Mouse (Mus musculus) stomach, postnatal 0 days (tissue): ENCODE measurements around the gene Tmem102. TPM values are rescaled to one million over a fixed set of nuclear protein-coding genes. Genes with fewer than 3 reads are reported as not detected.

Source experiments
- ATAC-seq: fragments of 200-750 bp; cut with Nextera tagmentation; 2 replicates; pipeline ENCODE4 v1.8.0; 2017; ENCODE audit not compliant: low FRiP score, low TSS enrichment
- DNase-seq: peaks from one replicate; pipeline ENCODE4 v3.0.0-alpha.2; 2016; ENCODE audit warnings: low spot score
- H3K27ac ChIP-seq: fragments of 300-500 bp; sonication (generic); replicated peaks from 2 replicates; pipeline ENCODE4 v1.5.1; 2014; ENCODE audit warnings: mild to moderate bottlenecking, control low read depth
- H3K27me3 ChIP-seq: fragments of 300-500 bp; sonication (generic); 2 replicates; pipeline ENCODE4 v1.6.1; 2014; ENCODE audit warnings: low read length; ENCODE audit not compliant: control insufficient read depth, insufficient read depth
- H3K36me3 ChIP-seq: fragments of 300-500 bp; sonication (generic); 2 replicates; pipeline ENCODE4 v1.6.1; 2014; ENCODE audit warnings: low read length, mixed read lengths; ENCODE audit not compliant: control insufficient read depth, insufficient read depth
- H3K4me1 ChIP-seq: fragments of 300-500 bp; sonication (generic); replicated peaks from 2 replicates; pipeline ENCODE4 v1.6.1; 2014; ENCODE audit warnings: antibody characterized with exemption; ENCODE audit not compliant: control insufficient read depth, insufficient read depth
- H3K4me2 ChIP-seq: fragments of 300-500 bp; sonication (generic); replicated peaks from 2 replicates; pipeline ENCODE4 v1.6.1; 2014; ENCODE audit warnings: low read depth, mild to moderate bottlenecking, control low read depth, moderate library complexity
- H3K4me3 ChIP-seq: fragments of 300-500 bp; sonication (generic); 2 replicates; pipeline ENCODE4 v1.5.1; 2014; ENCODE audit warnings: low read depth, low read length, control low read depth
- H3K9ac ChIP-seq: fragments of 300-500 bp; sonication (generic); 2 replicates; pipeline ENCODE4 v1.6.1; 2014; ENCODE audit warnings: mild to moderate bottlenecking, low read length, control low read depth, mixed read lengths
- H3K9me3 ChIP-seq: fragments of 300-500 bp; sonication (generic); 2 replicates; pipeline ENCODE4 v1.6.1; 2016; ENCODE audit warnings: low read length; ENCODE audit not compliant: control insufficient read depth
- CTCF ChIP-seq: IDR thresholded peaks from 2 replicates; pipeline ENCODE4 v1.5.1; 2016; ENCODE audit warnings: antibody characterized with exemption, low read depth, mild to moderate bottlenecking, moderate library complexity
- EP300 ChIP-seq: optimal IDR thresholded peaks from 2 replicates; pipeline ENCODE3; 2016; ENCODE audit warnings: antibody characterized with exemption
- WGBS: fragments of 180-500 bp; shearing (Covaris S2); extraction: QIAGEN DNeasy Blood & Tissue Kit; methylation state at CpG from one replicate; pipeline ENCODE4 v1.1.7; 2014; 5-methylcytosine and 5-hydroxymethylcytosine counted together
- polyA plus RNA-seq: library from polyadenylated mRNA; unstranded; fragments of >200 nt; fragmentation: Nextera tagmentation; extraction: Ambion mirVana; gene quantifications from 2 replicates; pipeline ENCODE4 v1.2.1, GENCODE M21; 2015

Gene Tmem102
- polyA plus RNA-seq, 1 experiment from 2014 or later = 28.4 TPM

DNA sequence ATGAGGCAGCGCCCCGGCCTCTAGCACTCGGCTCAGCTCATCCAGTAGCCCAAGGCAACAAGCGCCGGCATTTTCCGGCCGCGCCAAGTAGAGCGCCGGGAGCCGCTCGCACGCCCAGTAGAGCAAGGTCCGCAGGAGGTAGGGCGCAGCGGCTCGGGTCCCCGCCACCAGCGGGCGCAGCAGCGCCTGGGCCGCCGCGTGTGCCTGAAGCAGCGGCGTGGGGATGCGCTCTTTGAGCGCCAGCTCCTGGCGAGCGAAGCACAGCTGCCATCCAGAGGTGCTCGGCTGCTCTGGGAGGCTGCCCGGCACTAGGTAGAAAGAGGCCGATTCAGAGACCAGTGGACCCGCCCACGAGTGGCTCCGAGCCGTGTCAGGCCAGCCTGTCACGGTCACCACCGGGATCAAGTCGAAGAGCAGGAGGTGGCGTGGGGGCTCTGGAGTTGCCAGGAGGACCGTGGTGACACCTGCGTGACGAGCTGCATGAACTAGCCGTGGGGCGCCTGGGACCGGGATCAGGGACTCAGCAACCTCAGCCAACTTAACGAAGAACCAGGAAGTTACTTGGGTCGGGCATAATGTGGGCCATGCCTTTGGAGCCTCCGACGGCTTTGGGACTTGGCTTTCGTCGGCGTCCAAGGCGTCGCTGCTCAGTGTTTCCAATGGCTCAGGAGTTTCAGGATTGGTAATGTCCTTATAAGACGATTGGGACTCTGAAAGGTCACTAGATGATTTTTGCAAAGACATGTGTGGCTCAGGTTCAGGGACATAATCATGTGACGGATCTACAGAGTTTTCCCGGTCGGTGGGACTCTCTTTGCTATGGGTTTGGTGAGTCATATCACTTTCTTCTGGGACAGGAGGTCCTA lies 1.4 kb downstream of the Tmem102 start:
- Histone ChIP-seq H3K4me2 (peak overlapping the region; percentile 73), H3K4me3 (peak overlapping the region; percentile 55), H3K27me3 (no peaks in the 10 kb centered on the region), H3K9ac (peak overlapping the region; percentile 67), H3K36me3 (no peaks in the 10 kb centered on the region), H3K4me1 (peaks cover 4% of the 10 kb centered on the region), H3K9me3 (no peaks in the 10 kb centered on the region), H3K27ac (peak overlapping the region; percentile 78)
- peak; percentile 74 for ATAC-seq
- TF ChIP-seq EP300 (no peak), CTCF (peak; percentile 83)
- DNase-seq = peak; percentile 86
- 1% methylated on average over 60 of the region's 60 CpGs for WGBS

DNA sequence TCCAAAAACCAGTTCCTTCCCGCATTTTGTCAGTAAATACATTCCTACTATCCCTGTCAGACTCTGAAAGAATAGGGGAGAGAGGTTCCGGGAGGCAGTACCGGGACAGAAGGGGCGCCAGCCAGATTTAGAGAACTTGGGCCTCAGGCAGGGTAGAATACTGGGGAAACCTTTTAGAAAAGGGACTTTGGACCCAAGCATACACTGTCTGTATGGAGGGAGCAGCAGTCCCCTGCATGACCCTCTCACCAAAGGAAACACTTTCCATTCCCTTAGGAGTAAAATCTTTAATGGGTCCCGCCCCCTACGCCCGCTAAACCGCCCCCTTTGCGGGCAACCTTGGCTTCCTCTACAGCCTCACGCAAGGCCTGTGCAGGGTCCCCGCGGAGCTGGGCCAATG lies 2.1 kb downstream of the Tmem102 start:
- DNase-seq (peak; percentile 29), ATAC-seq (peak; percentile 5)
- H3K9me3 ChIP-seq = no peaks in the 10 kb centered on the region
- H3K4me1 ChIP-seq = peaks cover 4% of the 10 kb centered on the region
- WGBS = 4% methylated on average over 12 of the region's 12 CpGs
- H3K27me3 ChIP-seq = no peaks in the 10 kb centered on the region
- peak overlapping the region; percentile 67 for H3K9ac ChIP-seq
- peak overlapping the region; percentile 73 for H3K4me2 ChIP-seq
- H3K4me3 ChIP-seq = peak overlapping the region; percentile 55
- TF ChIP-seq EP300 = no peak
- no peak for TF ChIP-seq CTCF
- H3K36me3 ChIP-seq = no peaks in the 10 kb centered on the region
- H3K27ac ChIP-seq = no peak overlapping the region; the same call in 1 of the 2 replicates

DNA sequence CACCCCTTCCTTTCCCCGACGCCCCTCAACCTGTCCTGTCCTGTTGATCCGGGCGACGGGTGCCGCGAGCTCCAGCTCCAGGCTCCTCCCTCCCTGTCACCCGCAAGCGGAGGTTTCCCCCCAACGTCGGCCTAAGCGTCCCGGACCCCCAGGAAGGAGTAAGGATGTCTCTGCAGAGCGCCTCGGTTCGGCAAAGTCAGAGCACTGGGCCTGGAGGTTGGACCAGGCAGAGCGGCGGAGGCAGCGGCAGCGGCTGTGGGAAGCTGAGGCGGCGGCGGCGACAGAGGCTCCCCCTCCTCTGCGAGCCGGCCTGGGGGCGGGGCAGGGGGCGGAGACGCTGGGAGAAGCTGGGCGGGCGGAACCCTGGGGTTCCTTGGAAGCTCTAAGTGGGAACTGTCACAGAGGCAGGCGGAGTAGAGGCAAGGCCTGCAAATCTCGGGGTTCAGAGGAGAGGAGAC lies 2.7 kb downstream of the Tmem102 start:
- DNase-seq = peak; percentile 89
- Histone ChIP-seq H3K9me3 (no peaks in the 10 kb centered on the region), H3K27me3 (no peaks in the 10 kb centered on the region), H3K4me1 (peaks cover 4% of the 10 kb centered on the region), H3K36me3 (no peaks in the 10 kb centered on the region), H3K4me2 (peak overlapping the region; percentile 73), H3K9ac (peak overlapping the region; percentile 67), H3K4me3 (peak overlapping the region; percentile 55), H3K27ac (no peak overlapping the region)
- under 1% methylated on average over 28 of the region's 33 CpGs for WGBS
- TF ChIP-seq EP300 (no peak), CTCF (0 out of 2 replicates have a peak, but pooled peaks have one; percentile 5)
- ATAC-seq = peak; percentile 30; the same call in 1 of the 2 replicates

DNA sequence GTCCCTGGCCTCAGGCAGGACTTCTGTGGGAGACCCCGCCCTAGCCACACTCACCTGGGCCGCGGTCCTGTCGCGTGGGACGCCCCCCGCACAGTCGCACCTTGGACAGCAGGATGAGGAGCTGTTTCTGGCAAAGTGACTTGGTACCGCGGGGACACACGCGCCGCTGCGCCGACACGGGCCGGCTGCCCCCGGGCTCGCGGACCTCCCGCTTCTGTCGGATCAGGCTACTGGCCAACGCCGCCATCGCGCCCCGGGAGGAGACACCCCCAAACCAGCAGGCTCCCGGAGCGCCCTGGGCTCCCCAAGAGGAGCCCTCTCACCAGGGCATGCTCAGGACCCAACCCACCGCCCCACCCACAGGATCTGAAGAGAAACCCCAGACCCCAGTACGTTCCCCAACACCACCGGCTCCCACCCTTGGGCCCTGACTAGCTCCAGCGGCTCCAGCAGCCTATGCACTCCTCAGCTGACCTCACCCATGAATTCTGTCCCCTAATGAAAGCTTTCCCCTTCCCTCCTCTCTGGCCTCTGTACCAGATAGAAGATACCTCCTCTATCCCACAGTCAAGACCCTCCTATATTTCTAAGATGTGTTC lies 3.9 kb downstream of the Tmem102 start, which contains the start of gene Fgf11:
Gene Fgf11, minus strand, starts transcription at position 479 of the 599 bp plus-strand sequence.
- Histone ChIP-seq H3K9me3 (no peaks in the 10 kb centered on the region), H3K27ac (peak within 1 kb of the TSS; percentile 9; the same call in 1 of the 2 replicates), H3K4me3 (peak within 1 kb of the TSS; percentile 55), H3K36me3 (no peaks in the 10 kb centered on the region), H3K4me2 (peak within 1 kb of the TSS; percentile 73), H3K4me1 (peaks cover 4% of the 10 kb centered on the region), H3K9ac (peak within 1 kb of the TSS; percentile 67), H3K27me3 (no peaks in the 10 kb centered on the region)
- 1% methylated on average over 29 of the region's 33 CpGs for WGBS
- TF ChIP-seq CTCF = no peak
- no peak for ATAC-seq
- DNase-seq = peak; percentile 41

DNA sequence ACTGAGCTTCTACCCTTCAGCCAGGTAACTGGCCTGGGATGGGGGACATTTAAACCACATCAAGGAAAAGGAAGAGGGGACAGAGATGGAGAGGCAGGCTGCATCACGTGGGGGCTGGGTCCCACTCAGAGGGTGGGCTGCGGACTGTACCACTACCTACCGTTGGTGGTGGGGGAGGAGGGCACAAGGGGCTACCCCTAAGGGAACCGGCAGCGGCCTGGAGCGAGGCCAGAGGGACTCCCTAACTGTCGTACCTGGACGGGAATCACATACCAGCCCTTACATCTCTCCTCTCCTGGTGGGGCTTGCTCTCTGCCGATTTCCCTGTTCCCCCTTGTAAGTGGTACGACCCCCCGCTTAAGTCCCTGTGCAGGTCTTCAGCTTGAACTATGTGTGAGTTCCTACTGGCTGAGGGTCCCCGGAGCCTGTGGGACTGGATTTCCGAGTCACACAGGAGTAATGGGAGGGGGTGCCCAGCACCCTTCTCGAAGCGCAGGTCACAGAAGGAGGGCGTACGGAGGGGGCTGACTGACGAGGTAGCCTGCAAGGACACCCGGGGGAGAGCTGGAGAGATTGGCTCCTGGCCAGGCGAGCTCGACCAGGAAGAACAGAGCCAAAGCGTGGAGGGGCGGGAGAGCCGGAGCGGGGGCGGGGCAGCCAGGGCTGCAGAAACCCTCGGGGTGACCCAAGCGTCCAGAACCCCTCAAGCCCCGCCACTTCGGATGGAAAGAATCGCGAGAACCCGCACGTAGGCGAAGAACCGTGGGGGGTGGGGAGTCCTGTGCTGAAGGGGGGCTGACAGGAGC lies 4.8 kb downstream of the Tmem102 start:
- H3K27me3 ChIP-seq = no peaks in the 10 kb centered on the region
- DNase-seq = peak; percentile 87
- no peaks in the 10 kb centered on the region for H3K36me3 ChIP-seq
- TF ChIP-seq EP300 (no peak), CTCF (no peak)
- peak overlapping the region; percentile 73 for H3K4me2 ChIP-seq
- 2% methylated on average over 36 of the region's 36 CpGs for WGBS
- peak overlapping the region; percentile 44 for H3K4me3 ChIP-seq
- peaks cover 4% of the 10 kb centered on the region for H3K4me1 ChIP-seq
- H3K9me3 ChIP-seq = no peaks in the 10 kb centered on the region
- H3K27ac ChIP-seq = peak overlapping the region; percentile 24
- peak overlapping the region; percentile 61 for H3K9ac ChIP-seq
- peak; percentile 19 for ATAC-seq
